ENCODE assay signal across 21 mouse cellular contexts in genomic region chr12:9855503-9856024, GRCm38 (mm10).
DNase-seq lines count a peak whose midpoint lies in the region; ATAC-seq and TF ChIP-seq lines count a peak whose summit lies in the region.
"Had no signal": no experiment of that assay in that cellular context is flagged by ENCODE, and none has a peak within 500 bp of the region (broad histone marks: within the 10 kb centered on the region; RNA-seq: fewer than 3 reads in every experiment).

No protein-coding gene starts in this region.

- no peaks in the 10 kb centered on the region for H3K27me3 ChIP-seq in myocyte (ENCODE audit: control insufficient read depth, insufficient read depth, insufficient read length)
- H3K27me3 ChIP-seq: forebrain, embryonic 12.5 days; hindbrain, embryonic 12.5 days; hindbrain, embryonic 15.5 days had no signal

- peak overlapping the region; percentile 53; the same call in 1 of the 2 replicates for H3K27ac ChIP-seq in embryonic fibroblast, embryonic 13.5 days (ENCODE audit: insufficient read depth, low read length)
- H3K27ac ChIP-seq: forebrain, embryonic 12.5 days; hindbrain, embryonic 12.5 days; hindbrain, embryonic 15.5 days had no signal

- no peak for TF ChIP-seq CTCF in embryonic fibroblast, embryonic 13.5 days (IDR thresholded peaks at IDR 0.05; ENCODE audit: borderline replicate concordance, insufficient read depth, low read length)

- H3K36me3 ChIP-seq in myocyte (ENCODE audit: control insufficient read depth, insufficient read depth): no peaks in the 10 kb centered on the region
- H3K36me3 ChIP-seq: forebrain, embryonic 12.5 days; hindbrain, embryonic 12.5 days; hindbrain, embryonic 15.5 days had no signal

- no peak overlapping the region for H3K4me3 ChIP-seq in embryonic fibroblast, embryonic 13.5 days (ENCODE audit: insufficient read depth, low read length)
- H3K4me3 ChIP-seq in myocyte: no peak overlapping the region
- H3K4me3 ChIP-seq: forebrain, embryonic 12.5 days; hindbrain, embryonic 12.5 days; hindbrain, embryonic 15.5 days had no signal

- DNase-seq in frontal cortex, adult 2 months (ENCODE audit: extremely low spot score in 1 of 2, low spot score in 1 of 2): no peak
- no peak for DNase-seq in kidney, postnatal 25 days
- no peak for DNase-seq in testis, postnatal 10 days (ENCODE audit: low spot score)
- DNase-seq: adrenal gland, adult 8-10 months; adrenal gland, postnatal 25 days; B cell, adult 2 months; cerebellum, adult 18-20 months; cerebellum, adult 9-10 months; gastrocnemius, postnatal 25 days; heart, adult 11 months; kidney, adult 11 months had no signal

- H3K79me2 ChIP-seq in myocyte (ENCODE audit: control insufficient read depth, insufficient read depth): no peaks in the 10 kb centered on the region

- ATAC-seq in frontal cortex, adult (ENCODE audit: low TSS enrichment): peak; percentile 38
- ATAC-seq: activated CD4-positive, CD25-positive, alpha-beta regulatory T cell, adult 4 months; CD4-positive, CD25-positive, alpha-beta regulatory T cell, adult 4 months; forebrain, embryonic 16.5 days had no signal

- H3K4me2 ChIP-seq in myocyte (ENCODE audit: low read depth): peak overlapping the region; percentile 25
- H3K4me2 ChIP-seq: forebrain, embryonic 12.5 days; heart, embryonic 11.5 days; hindbrain, embryonic 12.5 days; hindbrain, embryonic 15.5 days had no signal

- H3ac ChIP-seq in myocyte (ENCODE audit: control insufficient read depth, insufficient read length): no peak overlapping the region

- TF ChIP-seq POLR2A in embryonic fibroblast, embryonic 13.5 days (IDR thresholded peaks at IDR 0.05; ENCODE audit: low read depth, low read length): no peak
- no peak for TF ChIP-seq POLR2A in myocyte (IDR thresholded peaks at IDR 0.05; ENCODE audit: insufficient read length, low read depth)

- peaks cover 4% of the 10 kb centered on the region for H3K4me1 ChIP-seq in embryonic fibroblast, embryonic 13.5 days (ENCODE audit: control insufficient read depth, insufficient read depth, low read length)
- H3K4me1 ChIP-seq: forebrain, embryonic 12.5 days; hindbrain, embryonic 12.5 days; hindbrain, embryonic 15.5 days had no signal

TF ChIP-seq in myocyte, 11 proteins besides CTCF, POLR2A, EP300 and RAD21:
- no peak for TF ChIP-seq REST (IDR thresholded peaks at IDR 0.05; ENCODE audit: insufficient read depth, insufficient read length)
- TF ChIP-seq USF1 (IDR thresholded peaks at IDR 0.05; ENCODE audit: low read depth): no peak
- TF ChIP-seq TCF12 (IDR thresholded peaks at IDR 0.05; ENCODE audit: insufficient read depth, poor library complexity, severe bottlenecking): no peak
- TF ChIP-seq MAX (IDR thresholded peaks at IDR 0.05; ENCODE audit: low read depth): no peak
- TF ChIP-seq SRF (IDR thresholded peaks at IDR 0.05; ENCODE audit: control insufficient read depth, insufficient read length, low read depth): no peak
- 0 out of 2 replicates have a peak, but pooled peaks have one; percentile 27 for TF ChIP-seq CEBPB (IDR thresholded peaks at IDR 0.05; ENCODE audit: insufficient read depth, poor library complexity, severe bottlenecking)
- no peak for TF ChIP-seq E2F4 (IDR thresholded peaks at IDR 0.05; ENCODE audit: insufficient read depth)
- no peak for TF ChIP-seq POLR2AphosphoS2 (IDR thresholded peaks at IDR 0.05; ENCODE audit: insufficient read length, low read depth)
